Mouse (Mus musculus): ENCODE measurements at regions not wholly inside any gene's neighbourhood (a gene's known extent, or its start where the extent isn't known, plus 50 kb on each side); places are given as distances from the start of the nearest gene placed in this dataset.

GRCm38 (mm10) chr2:171719269-171719668 lies 324.0 kb downstream of the Cbln4 start:
- peaks cover 58% of the 10 kb centered on the region for H3K9me3 ChIP-seq (replicated peaks; ENCODE audit: low read length)
- no peak overlapping the region for H3K4me3 ChIP-seq (replicated peaks in 1 of 3; ENCODE audit: low read depth in 2 of 3, low read length in 2 of 3, poor library complexity in 1 of 3)
- H3K4me2 ChIP-seq (ENCODE audit: insufficient read depth, low read depth, poor library complexity, severe bottlenecking): no peak overlapping the region
- no peaks in the 10 kb centered on the region for H3K79me2 ChIP-seq (replicated peaks; ENCODE audit: control insufficient read depth, extremely low read depth, insufficient read depth, poor library complexity, severe bottlenecking)
- dilution Hi-C loops (cut with MboI; ENCODE audit: extremely low pct_ligation_motif_present, extremely low pct_unique_long_range_greater_than_20kb, low sequenced_read_pairs) (no loop called here), in situ Hi-C loops (cut with MboI; ENCODE audit: low pct_ligation_motif_present, low pct_unique_long_range_greater_than_20kb, low sequenced_read_pairs) (no loop called here)
- no peak overlapping the region for H3K27ac ChIP-seq (ENCODE audit: insufficient read depth, low read depth)
- H3K36me3 ChIP-seq (replicated peaks in 1 of 2; ENCODE audit: control insufficient read depth in 1 of 2, insufficient read depth in 1 of 2, low read length in 1 of 2): no peaks in the 10 kb centered on the region
- no peak for DNase-seq (ENCODE audit: extremely low read depth)
- no peaks in the 10 kb centered on the region for H3K4me1 ChIP-seq (ENCODE audit: control insufficient read depth in 1 of 2, insufficient read depth in 2 of 2)
- no peak overlapping the region for H3K9ac ChIP-seq (ENCODE audit: insufficient read depth, low read depth)
- no peaks in the 10 kb centered on the region for H3K27me3 ChIP-seq (replicated peaks)
- no peak for TF ChIP-seq RAD21 (IDR thresholded peaks at IDR 0.05; ENCODE audit: low read depth, low read length)
- TF ChIP-seq MYC (IDR thresholded peaks at IDR 0.05; ENCODE audit: low read depth, low read length): no peak
- no peak for TF ChIP-seq CTCF (conservative IDR thresholded peaks at IDR 0.05 in 1 of 2, IDR thresholded peaks at IDR 0.05 in 1 of 2; ENCODE audit: low read depth in 2 of 2, low read length in 2 of 2)
- no peak for TF ChIP-seq JUND (conservative IDR thresholded peaks at IDR 0.05; ENCODE audit: low read depth, low read length)
- no peak for TF ChIP-seq SMC3 (IDR thresholded peaks at IDR 0.05; ENCODE audit: low read depth, low read length)
- no peak for TF ChIP-seq PAX5 (IDR thresholded peaks at IDR 0.05; ENCODE audit: low read length)
- no peak for TF ChIP-seq USF1 (IDR thresholded peaks at IDR 0.05; ENCODE audit: low read depth, low read length)
- TF ChIP-seq IRF4 (IDR thresholded peaks at IDR 0.05; ENCODE audit: low read depth, low read length): no peak
- TF ChIP-seq MEF2A (IDR thresholded peaks at IDR 0.05; ENCODE audit: borderline replicate concordance, low read depth, low read length): no peak

GRCm38 (mm10) chr2:171718855-171719254 lies 324.4 kb downstream of the Cbln4 start:
- in situ Hi-C loops (cut with MboI; ENCODE audit: low pct_ligation_motif_present, low pct_unique_long_range_greater_than_20kb, low sequenced_read_pairs): no loop called here
- no peak for TF ChIP-seq BHLHE40 (IDR thresholded peaks at IDR 0.05; ENCODE audit: low read depth, low read length)
- no peak for TF ChIP-seq ZC3H11A (IDR thresholded peaks at IDR 0.05; ENCODE audit: low read depth, low read length)
- no peak for TF ChIP-seq IRF4 (IDR thresholded peaks at IDR 0.05; ENCODE audit: low read depth, low read length)
- TF ChIP-seq E2F4 (IDR thresholded peaks at IDR 0.05; ENCODE audit: insufficient replicate concordance, low read depth, low read length): no peak
- TF ChIP-seq PAX5 (IDR thresholded peaks at IDR 0.05; ENCODE audit: low read length): no peak
- TF ChIP-seq JUND (conservative IDR thresholded peaks at IDR 0.05; ENCODE audit: low read depth, low read length): no peak
- no peak for TF ChIP-seq ZKSCAN1 (IDR thresholded peaks at IDR 0.05; ENCODE audit: borderline replicate concordance, low read depth, low read length)

More at GRCm38 (mm10) chr2:171718855-171719254, 324.4 kb downstream of the Cbln4 start:
- Histone ChIP-seq H3K4me2 (ENCODE audit: insufficient read depth, low read depth, poor library complexity, severe bottlenecking) (no peak overlapping the region), H3K36me3 (replicated peaks in 1 of 2; ENCODE audit: control insufficient read depth in 1 of 2, insufficient read depth in 1 of 2, low read length in 1 of 2) (no peaks in the 10 kb centered on the region), H3K4me3 (replicated peaks in 1 of 3; ENCODE audit: low read depth in 2 of 3, low read length in 2 of 3, poor library complexity in 1 of 3) (no peak overlapping the region), H3K4me1 (ENCODE audit: control insufficient read depth in 1 of 2, insufficient read depth in 2 of 2) (no peaks in the 10 kb centered on the region), H3K9me3 (replicated peaks; ENCODE audit: low read length) (peaks cover 57% of the 10 kb centered on the region), H3K27me3 (replicated peaks) (no peaks in the 10 kb centered on the region), H3K79me2 (replicated peaks; ENCODE audit: control insufficient read depth, extremely low read depth, insufficient read depth, poor library complexity, severe bottlenecking) (no peaks in the 10 kb centered on the region), H3K9ac (ENCODE audit: insufficient read depth, low read depth) (no peak overlapping the region), H3K27ac (ENCODE audit: insufficient read depth, low read depth) (no peak overlapping the region)
- DNase-seq (ENCODE audit: extremely low read depth): no peak
- dilution Hi-C loops (cut with MboI; ENCODE audit: extremely low pct_ligation_motif_present, extremely low pct_unique_long_range_greater_than_20kb, low sequenced_read_pairs): no loop called here

Measured in CH12.LX (cell line).